Mouse (Mus musculus): ENCODE measurements around the gene Pola2. TPM values are rescaled to one million over a fixed set of nuclear protein-coding genes. Genes with fewer than 3 reads are reported as not detected.
A peak's percentile ranks its signal among the peaks of the same experiment; 100 is the strongest.

Gene Pola2
- polyA plus RNA-seq, 1 experiment from 2014 or later: 57.4 TPM

- peaks cover 16% of the 10 kb centered on the region for H3K27me3 ChIP-seq
- H3K9ac ChIP-seq (replicated peaks): no peak overlapping the region
- no peak overlapping the region for H3K4me2 ChIP-seq (replicated peaks)
- 77% methylated on average over 14 of the region's 14 CpGs for WGBS
- no peaks in the 10 kb centered on the region for H3K36me3 ChIP-seq
- H3K9me3 ChIP-seq: no peaks in the 10 kb centered on the region
- H3K27ac ChIP-seq (replicated peaks): 0 out of 2 replicates have a peak overlapping the region, but pooled peaks have one; percentile 6
- H3K4me1 ChIP-seq: peaks cover 5% of the 10 kb centered on the region; the same call in 1 of the 2 replicates
- no peak overlapping the region for H3K4me3 ChIP-seq
- ATAC-seq (ENCODE audit: low FRiP score, low read depth): no peak
Measured at GRCm38 (mm10) chr19:5929634-5930596, 34.1 kb downstream of the Pola2 start.

- peaks cover 17% of the 10 kb centered on the region for H3K27me3 ChIP-seq
- H3K36me3 ChIP-seq: no peaks in the 10 kb centered on the region
- H3K4me1 ChIP-seq: peaks cover 17% of the 10 kb centered on the region
- H3K27ac ChIP-seq (replicated peaks): no peak overlapping the region
- ATAC-seq (ENCODE audit: low FRiP score, low read depth): no peak
- no peaks in the 10 kb centered on the region for H3K9me3 ChIP-seq
- no peak overlapping the region for H3K4me2 ChIP-seq (replicated peaks)
- H3K9ac ChIP-seq (replicated peaks): no peak overlapping the region
- 79% methylated on average over 3 of the region's 3 CpGs for WGBS
- H3K4me3 ChIP-seq: no peak overlapping the region
Measured at GRCm38 (mm10) chr19:5928546-5928945, 35.5 kb downstream of the Pola2 start.

GRCm38 (mm10) chr19:5928104-5928503 is 35.9 kb downstream of the Pola2 start:
- peaks cover 17% of the 10 kb centered on the region for H3K4me1 ChIP-seq
- 82% methylated on average over 6 of the region's 6 CpGs for WGBS
- H3K27me3 ChIP-seq: peaks cover 17% of the 10 kb centered on the region
- ATAC-seq (ENCODE audit: low FRiP score, low read depth): no peak
- H3K4me2 ChIP-seq (replicated peaks): no peak overlapping the region
- H3K27ac ChIP-seq (replicated peaks): no peak overlapping the region
- no peaks in the 10 kb centered on the region for H3K9me3 ChIP-seq
- no peak overlapping the region for H3K9ac ChIP-seq (replicated peaks)
- no peak overlapping the region for H3K4me3 ChIP-seq
- no peaks in the 10 kb centered on the region for H3K36me3 ChIP-seq

GRCm38 (mm10) chr19:5927532-5927931 is 36.5 kb downstream of the Pola2 start:
- Histone ChIP-seq H3K27ac (replicated peaks) (no peak overlapping the region), H3K4me2 (replicated peaks) (no peak overlapping the region), H3K4me3 (no peak overlapping the region), H3K9me3 (no peaks in the 10 kb centered on the region), H3K36me3 (no peaks in the 10 kb centered on the region), H3K9ac (replicated peaks) (no peak overlapping the region), H3K27me3 (peaks cover 17% of the 10 kb centered on the region), H3K4me1 (peaks cover 17% of the 10 kb centered on the region)
- WGBS: 77% methylated on average over 8 of the region's 8 CpGs
- ATAC-seq (ENCODE audit: low FRiP score, low read depth): no peak

- no peak for ATAC-seq (ENCODE audit: low FRiP score, low read depth)
- Histone ChIP-seq H3K27me3 (peaks cover 17% of the 10 kb centered on the region), H3K36me3 (no peaks in the 10 kb centered on the region), H3K9me3 (no peaks in the 10 kb centered on the region), H3K27ac (replicated peaks) (no peak overlapping the region), H3K4me1 (peaks cover 17% of the 10 kb centered on the region), H3K4me2 (replicated peaks) (no peak overlapping the region), H3K4me3 (no peak overlapping the region), H3K9ac (replicated peaks) (no peak overlapping the region)
- WGBS: 80% methylated on average over 11 of the region's 11 CpGs
Measured at GRCm38 (mm10) chr19:5927026-5927425, 37.0 kb downstream of the Pola2 start.

GRCm38 (mm10) chr19:5925311-5925855 is 38.6 kb downstream of the Pola2 start:
- 27% methylated on average over 11 of the region's 11 CpGs for WGBS
- Histone ChIP-seq H3K27me3 (peaks cover 17% of the 10 kb centered on the region), H3K4me2 (replicated peaks) (peak overlapping the region; percentile 95), H3K9me3 (no peaks in the 10 kb centered on the region), H3K9ac (replicated peaks) (peak overlapping the region; percentile 58), H3K4me3 (peak overlapping the region; percentile 57), H3K4me1 (peaks cover 21% of the 10 kb centered on the region), H3K27ac (replicated peaks) (no peak overlapping the region), H3K36me3 (no peaks in the 10 kb centered on the region)
- ATAC-seq (ENCODE audit: low FRiP score, low read depth): no peak

- Histone ChIP-seq H3K9ac (replicated peaks) (peak within 1 kb of the TSS; percentile 58), H3K4me2 (replicated peaks) (peak within 1 kb of the TSS; percentile 95), H3K36me3 (no peaks in the 10 kb centered on the region), H3K27me3 (peaks cover 17% of the 10 kb centered on the region), H3K27ac (replicated peaks) (peak within 1 kb of the TSS; percentile 39), H3K9me3 (no peaks in the 10 kb centered on the region), H3K4me1 (peaks cover 19% of the 10 kb centered on the region), H3K4me3 (peak within 1 kb of the TSS; percentile 57)
- peak; percentile 93 for ATAC-seq (ENCODE audit: low FRiP score, low read depth)
- 1% methylated on average over 18 of the region's 18 CpGs for WGBS
Measured at GRCm38 (mm10) chr19:5924713-5925093, 39.3 kb downstream of the Pola2 start, which contains the start of gene Cdc42ep2. Gene Cdc42ep2, minus strand, starts transcription at chr19:5924816.

- ATAC-seq (ENCODE audit: low FRiP score, low read depth): peak; percentile 72
- Histone ChIP-seq H3K27me3 (peaks cover 17% of the 10 kb centered on the region), H3K4me3 (peak overlapping the region; percentile 57), H3K4me1 (peaks cover 19% of the 10 kb centered on the region), H3K27ac (replicated peaks) (peak overlapping the region; percentile 39), H3K36me3 (no peaks in the 10 kb centered on the region), H3K9ac (replicated peaks) (peak overlapping the region; percentile 58), H3K9me3 (no peaks in the 10 kb centered on the region), H3K4me2 (replicated peaks) (peak overlapping the region; percentile 95)
- WGBS: under 1% methylated on average over 38 of the region's 38 CpGs
Measured at GRCm38 (mm10) chr19:5923990-5924712, 39.9 kb downstream of the Pola2 start.

- no peak overlapping the region for H3K4me3 ChIP-seq
- peaks cover 17% of the 10 kb centered on the region for H3K27me3 ChIP-seq
- WGBS: 93% methylated on average over 3 of the region's 3 CpGs
- H3K27ac ChIP-seq (replicated peaks): no peak overlapping the region
- H3K36me3 ChIP-seq: no peaks in the 10 kb centered on the region
- no peak for ATAC-seq (ENCODE audit: low FRiP score, low read depth)
- H3K4me2 ChIP-seq (replicated peaks): no peak overlapping the region
- H3K9me3 ChIP-seq: no peaks in the 10 kb centered on the region
- peaks cover 19% of the 10 kb centered on the region for H3K4me1 ChIP-seq
- H3K9ac ChIP-seq (replicated peaks): no peak overlapping the region
Measured at GRCm38 (mm10) chr19:5922963-5923362, 41.0 kb downstream of the Pola2 start.

- ATAC-seq (ENCODE audit: low FRiP score, low read depth): no peak
- Histone ChIP-seq H3K4me1 (peaks cover 19% of the 10 kb centered on the region), H3K9ac (replicated peaks) (no peak overlapping the region; the same call in 1 of the 2 replicates), H3K4me3 (no peak overlapping the region), H3K36me3 (peaks cover 2% of the 10 kb centered on the region; the same call in 1 of the 2 replicates), H3K4me2 (replicated peaks) (no peak overlapping the region), H3K9me3 (no peaks in the 10 kb centered on the region), H3K27ac (replicated peaks) (no peak overlapping the region), H3K27me3 (peaks cover 17% of the 10 kb centered on the region)
- WGBS: 77% methylated on average over 15 of the region's 15 CpGs
Measured at GRCm38 (mm10) chr19:5922119-5922942, 41.7 kb downstream of the Pola2 start.

GRCm38 (mm10) chr19:5921715-5922114 is 42.3 kb downstream of the Pola2 start:
- Histone ChIP-seq H3K9ac (replicated peaks) (no peak overlapping the region; the same call in 1 of the 2 replicates), H3K27me3 (peaks cover 17% of the 10 kb centered on the region), H3K4me1 (peaks cover 19% of the 10 kb centered on the region), H3K36me3 (peaks cover 6% of the 10 kb centered on the region; the same call in 1 of the 2 replicates), H3K9me3 (no peaks in the 10 kb centered on the region), H3K4me2 (replicated peaks) (no peak overlapping the region; the same call in 1 of the 2 replicates), H3K4me3 (no peak overlapping the region), H3K27ac (replicated peaks) (no peak overlapping the region)
- 15% methylated on average over 9 of the region's 9 CpGs for WGBS
- no peak for ATAC-seq (ENCODE audit: low FRiP score, low read depth)
